Mouse (Mus musculus) heart, embryonic 15.5 days (tissue): Measurements from ENCODE around the gene Pwp1. TPM values are rescaled to one million over a fixed set of nuclear protein-coding genes. Genes with fewer than 3 reads are reported as not detected.
"Not testable (repeated sequence)": the region's sequence is repeated elsewhere in the genome, so short reads cannot be mapped to it uniquely, and the experiment has no call there.

Source experiments
- ATAC-seq: fragments of 200-750 bp; cut with Nextera tagmentation; replicated peaks from 2 replicates; pipeline ENCODE4 v1.8.0; 2017; ENCODE audit warnings: low read depth, moderate TSS enrichment; ENCODE audit not compliant: insufficient number of reproducible peaks, insufficient read depth, low FRiP score
- H3K27ac ChIP-seq: fragments of 300-500 bp; sonication (generic); 2 replicates; pipeline ENCODE4 v1.5.1; 2015; ENCODE audit warnings: mild to moderate bottlenecking, inconsistent platforms
- H3K27me3 ChIP-seq: fragments of 300-500 bp; sonication (generic); 2 replicates; pipeline ENCODE4 v1.6.1; 2015; ENCODE audit warnings: inconsistent platforms
- H3K36me3 ChIP-seq: fragments of 300-500 bp; sonication (generic); 2 replicates; pipeline ENCODE4 v1.6.1; 2015; ENCODE audit warnings: mild to moderate bottlenecking, inconsistent platforms
- H3K4me1 ChIP-seq: fragments of 300-500 bp; sonication (generic); replicated peaks from 2 replicates; pipeline ENCODE4 v1.6.1; 2015; ENCODE audit warnings: inconsistent platforms
- H3K4me2 ChIP-seq: fragments of 300-500 bp; sonication (generic); 2 replicates; pipeline ENCODE4 v1.6.1; 2015; ENCODE audit warnings: inconsistent platforms, mild to moderate bottlenecking, moderate library complexity
- H3K4me3 ChIP-seq: fragments of 300-500 bp; sonication (generic); 2 replicates; pipeline ENCODE4 v1.5.1; 2015; ENCODE audit warnings: mild to moderate bottlenecking, inconsistent platforms
- H3K9ac ChIP-seq: fragments of 300-500 bp; sonication (generic); 2 replicates; pipeline ENCODE4 v1.6.1; 2015; ENCODE audit warnings: mild to moderate bottlenecking, inconsistent platforms
- H3K9me3 ChIP-seq: fragments of 300-500 bp; sonication (generic); replicated peaks from 2 replicates; pipeline ENCODE4 v1.6.1; 2016; ENCODE audit warnings: inconsistent platforms
- WGBS: fragments of 180-500 bp; shearing (Covaris S2); methylation state at CpG from one replicate; pipeline ENCODE4 v1.1.7; 2015; ENCODE audit warnings: mixed read lengths; 5-methylcytosine and 5-hydroxymethylcytosine counted together
- polyA plus RNA-seq: library from polyadenylated mRNA; unstranded; fragments of >200 nt; fragmentation: Nextera tagmentation; extraction: Ambion mirVana; gene quantifications from 2 replicates; pipeline ENCODE4 v1.2.1, GENCODE M21; 2015

Gene Pwp1
- 37.5 and 44.3 TPM in 2 replicates for polyA plus RNA-seq

DNA sequence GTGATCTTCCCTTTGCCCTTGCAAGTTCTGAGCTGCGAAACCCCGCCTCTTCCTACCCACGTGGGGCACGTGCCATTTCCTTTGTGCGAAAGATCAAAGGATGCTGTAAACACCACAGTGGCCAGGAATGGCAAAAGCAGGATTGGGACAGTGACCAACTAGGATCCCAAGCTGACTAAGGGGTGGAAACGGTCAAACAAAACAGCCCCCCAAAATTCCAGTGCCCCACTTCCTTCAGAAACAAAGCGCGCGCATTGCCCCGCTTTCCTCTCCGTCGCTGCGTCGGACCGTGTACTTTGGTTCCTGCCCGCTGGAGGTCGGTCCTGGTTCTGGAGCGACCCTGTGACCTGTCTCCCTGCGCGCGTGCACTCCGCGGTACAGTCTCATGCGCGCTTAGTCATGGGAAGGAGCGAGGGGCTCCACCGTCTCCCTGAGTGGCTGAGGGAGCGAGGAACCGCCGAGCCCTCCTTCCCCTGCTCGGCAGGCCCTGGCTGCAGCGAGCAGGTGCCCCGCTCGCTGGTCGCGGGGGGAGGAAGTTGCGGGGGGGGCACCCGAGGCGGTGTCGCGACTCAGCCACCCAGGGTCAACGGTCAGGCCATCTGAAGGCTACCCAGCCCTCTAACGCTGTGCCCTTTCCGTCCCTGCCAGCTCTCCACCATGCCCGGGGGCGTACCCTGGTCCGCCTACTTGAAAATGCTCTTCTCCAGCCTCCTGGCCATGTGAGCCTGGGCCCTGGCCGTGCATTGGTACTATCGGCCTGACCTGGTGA is at the start of gene Pwp1:
Gene Pwp1 (plus strand): TSS at position 410 of the 769 bp plus-strand sequence.
- ATAC-seq: peak; percentile 79
- H3K9me3 ChIP-seq, H3K36me3 ChIP-seq, H3K4me1 ChIP-seq, H3K27me3 ChIP-seq: not testable (repeated sequence)
- H3K4me2 ChIP-seq: peak within 1 kb of the TSS; percentile 92
- peak within 1 kb of the TSS; percentile 24; the same call in 1 of the 2 replicates for H3K27ac ChIP-seq
- peak within 1 kb of the TSS; percentile 66 for H3K9ac ChIP-seq
- peak within 1 kb of the TSS; percentile 62 for H3K4me3 ChIP-seq
- 2% methylated on average over 45 of the region's 49 CpGs for WGBS

DNA sequence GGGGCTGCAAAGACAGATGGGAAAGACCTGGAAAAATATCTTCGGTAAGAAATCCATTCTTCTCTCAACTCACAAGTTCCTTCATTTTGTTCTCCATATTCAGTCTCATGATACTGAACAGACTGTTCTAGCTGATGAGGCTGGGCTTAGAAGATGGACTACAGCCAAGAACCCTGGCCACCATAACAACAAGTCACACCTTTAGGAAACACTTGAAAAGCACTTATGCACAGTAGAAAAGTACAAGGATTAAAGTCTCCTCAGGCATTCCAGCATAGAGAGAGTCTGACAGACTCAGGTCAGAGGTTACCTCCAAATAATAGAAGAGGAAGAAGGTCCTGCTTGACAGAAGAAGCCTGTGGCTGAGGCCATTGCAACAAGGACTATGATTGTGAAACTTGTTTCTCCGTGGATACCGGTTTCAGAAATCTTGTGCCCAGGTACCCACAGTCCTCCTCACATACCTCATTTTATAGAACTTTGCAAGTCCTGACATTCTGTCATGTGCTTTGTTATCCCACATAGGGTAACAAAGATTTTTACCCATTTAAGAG is 7.1 kb upstream of the Pwp1 start:
- H3K36me3 ChIP-seq, H3K9ac ChIP-seq: not testable (repeated sequence)
- 78% methylated on average over 1 of the region's 3 CpGs for WGBS

DNA sequence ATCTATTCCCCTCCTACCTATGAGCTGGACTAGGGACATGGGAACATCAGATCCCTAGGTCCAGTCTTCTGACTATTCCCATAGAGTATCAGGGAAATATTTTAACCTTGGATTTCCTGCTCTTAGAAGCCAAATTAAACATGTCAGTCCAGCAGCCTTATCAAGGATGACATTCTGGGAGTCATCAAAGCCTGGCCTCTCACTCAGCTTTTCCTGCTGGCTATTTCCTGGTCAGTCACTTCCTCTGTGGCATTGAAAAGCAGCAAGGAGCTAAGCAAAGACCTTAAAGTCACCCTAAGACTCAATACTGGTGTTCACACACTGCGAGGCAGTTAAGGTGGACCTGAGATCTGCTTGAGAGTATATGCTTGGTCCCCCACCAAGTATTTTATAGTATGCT is 5.5 kb upstream of the Pwp1 start:
- not testable (repeated sequence) for H3K27me3 ChIP-seq, H3K9ac ChIP-seq, H3K4me3 ChIP-seq, H3K4me2 ChIP-seq, H3K36me3 ChIP-seq, H3K9me3 ChIP-seq, H3K4me1 ChIP-seq
- H3K27ac ChIP-seq: 0 out of 2 replicates have a peak overlapping the region, but pooled peaks have one; percentile 31
- 0 out of 2 replicates have a peak, but pooled peaks have one; percentile 58 for ATAC-seq
- WGBS: 47% methylated on average over 1 of the region's 1 CpGs

More for the DNA sequence above, 7.1 kb upstream of the Pwp1 start:
- not testable (repeated sequence) for H3K27ac ChIP-seq, H3K4me1 ChIP-seq, H3K4me2 ChIP-seq, H3K27me3 ChIP-seq, ATAC-seq, H3K4me3 ChIP-seq, H3K9me3 ChIP-seq

DNA sequence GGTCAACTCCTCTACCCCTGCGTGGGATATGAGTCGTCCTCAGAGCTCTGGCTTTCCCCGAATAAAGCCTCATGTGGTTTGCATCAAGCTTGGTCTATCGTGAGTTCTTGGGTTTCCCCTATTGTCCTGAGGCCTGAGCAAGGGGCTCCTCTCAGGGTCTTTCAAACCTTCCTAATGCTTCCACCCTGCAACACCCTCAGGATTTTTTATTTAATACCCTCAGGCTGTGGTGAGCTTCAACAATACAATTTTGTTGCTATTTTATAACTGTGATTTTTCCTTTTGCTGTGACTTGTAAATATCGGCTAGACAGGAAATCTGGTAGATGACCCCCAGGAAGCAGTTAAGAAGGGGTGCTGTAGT is 591 bp upstream of the Pwp1 start:
- not testable (repeated sequence) for H3K9ac ChIP-seq, H3K27ac ChIP-seq, H3K27me3 ChIP-seq, H3K4me1 ChIP-seq, H3K36me3 ChIP-seq, H3K9me3 ChIP-seq, ATAC-seq
- peak overlapping the region; percentile 62 for H3K4me3 ChIP-seq
- whole genome bisulfite sequencing: 66% methylated on average over 5 of the region's 5 CpGs
- H3K4me2 ChIP-seq: peak overlapping the region; percentile 92

DNA sequence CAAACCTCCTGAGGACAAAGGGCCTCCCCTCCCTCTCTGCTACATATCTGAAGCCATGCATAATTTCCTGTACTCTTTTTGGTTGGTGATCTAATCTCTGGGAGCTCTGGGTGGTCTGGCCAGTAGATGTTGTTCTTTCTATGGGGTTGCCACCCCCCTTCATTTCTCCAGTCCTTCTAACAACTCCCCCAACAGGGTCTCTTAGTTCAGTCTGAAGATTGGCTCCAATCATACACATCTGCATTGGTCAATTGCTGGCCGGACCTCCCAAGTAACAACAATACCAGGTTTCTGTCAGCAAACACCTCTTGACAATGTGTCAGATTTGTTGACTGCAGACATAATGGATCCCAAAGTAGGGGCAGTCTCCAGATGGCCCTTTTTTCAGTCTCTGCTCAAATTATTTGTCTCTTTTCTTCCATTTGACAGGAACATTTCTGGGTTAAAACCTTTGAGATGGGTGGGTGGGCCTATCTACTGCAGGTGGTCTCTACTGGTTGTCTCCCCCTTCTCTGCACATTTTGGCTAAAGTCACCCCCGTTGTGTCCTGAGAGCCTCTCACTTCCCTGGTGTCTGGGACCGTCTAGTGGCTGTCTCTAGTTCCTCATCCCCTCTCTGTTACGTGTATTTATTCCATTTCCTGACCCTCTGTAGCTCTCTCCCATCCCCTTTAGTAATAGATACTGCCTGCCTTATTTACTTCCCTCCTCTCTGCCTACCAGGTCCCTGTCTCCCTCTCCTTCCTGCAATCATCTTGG is 17.0 kb downstream of the Pwp1 start:
- H3K36me3 ChIP-seq: no peaks in the 10 kb centered on the region
- no peak overlapping the region for H3K27ac ChIP-seq
- no peak overlapping the region for H3K9ac ChIP-seq
- no peak overlapping the region for H3K4me3 ChIP-seq
- ATAC-seq: no peak
- 38% methylated on average over 4 of the region's 4 CpGs for WGBS
- no peaks in the 10 kb centered on the region for H3K9me3 ChIP-seq
- no peaks in the 10 kb centered on the region for H3K27me3 ChIP-seq
- H3K4me2 ChIP-seq: no peak overlapping the region
- no peaks in the 10 kb centered on the region; the same call in 1 of the 2 replicates for H3K4me1 ChIP-seq

DNA sequence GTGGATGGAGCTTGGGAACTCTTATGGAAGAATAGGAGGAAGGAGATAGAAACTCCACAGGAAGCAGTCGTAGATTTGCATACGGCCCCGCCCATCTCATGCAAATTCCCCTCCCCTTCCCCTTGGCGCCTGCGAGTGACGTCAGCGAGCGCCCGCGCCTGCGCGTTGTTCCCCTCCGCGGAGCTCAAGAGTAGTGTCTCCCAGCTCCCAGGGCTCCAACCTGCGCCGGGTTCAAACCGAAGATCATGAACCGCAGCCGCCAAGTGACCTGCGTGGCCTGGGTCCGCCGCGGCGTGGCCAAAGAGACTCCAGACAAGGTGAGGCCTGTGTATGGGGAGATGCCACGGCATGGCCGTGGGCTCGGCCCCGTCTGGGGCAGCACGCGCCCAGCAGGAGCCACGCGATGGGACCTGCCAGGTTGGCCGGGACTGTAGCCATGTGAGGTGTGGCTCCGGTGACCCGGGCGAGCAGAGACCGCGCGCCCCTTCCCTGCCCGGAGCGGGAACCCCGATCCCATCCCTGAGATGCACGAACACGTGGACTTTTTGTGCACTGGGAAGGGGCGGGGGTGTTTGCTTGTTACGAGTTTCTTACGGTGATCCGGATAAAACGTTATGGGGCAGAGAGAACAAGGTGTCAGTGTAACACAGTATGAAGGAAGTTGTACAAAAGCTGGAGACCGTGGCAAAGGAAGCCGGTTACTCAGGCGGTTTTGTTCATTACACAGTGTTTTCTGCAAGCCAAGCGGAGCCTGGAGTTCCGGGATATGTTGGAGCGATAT is 42.6 kb downstream of the Pwp1 start:
- Histone ChIP-seq H3K36me3 (peaks cover 28% of the 10 kb centered on the region), H3K4me2 (peak overlapping the region; percentile 68), H3K4me1 (peaks cover 9% of the 10 kb centered on the region), H3K9ac (peak overlapping the region; percentile 80), H3K27ac (peak overlapping the region; percentile 61), H3K27me3 (no peaks in the 10 kb centered on the region), H3K4me3 (peak overlapping the region; percentile 82), H3K9me3 (no peaks in the 10 kb centered on the region)
- ATAC-seq: peak; percentile 92
- WGBS: under 1% methylated on average over 55 of the region's 55 CpGs

DNA sequence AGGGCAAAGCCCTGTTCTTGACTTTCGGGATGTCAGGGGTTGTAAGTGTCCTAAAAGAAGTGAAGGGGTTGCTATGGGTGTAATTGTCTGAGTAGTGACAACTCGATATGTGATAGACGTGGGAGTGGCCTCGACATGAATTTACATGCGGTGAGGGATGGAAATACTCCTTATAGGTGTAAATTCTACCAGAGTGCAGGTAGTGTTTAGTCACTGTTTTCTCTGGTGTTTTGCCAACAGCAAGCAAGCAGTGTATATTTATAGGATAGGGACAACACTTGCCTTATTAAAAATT is 43.1 kb downstream of the Pwp1 start:
- Histone ChIP-seq H3K4me2 (peak overlapping the region; percentile 68), H3K27me3 (no peaks in the 10 kb centered on the region), H3K36me3 (peaks cover 33% of the 10 kb centered on the region), H3K9me3 (no peaks in the 10 kb centered on the region), H3K4me3 (peak overlapping the region; percentile 82), H3K9ac (peak overlapping the region; percentile 80), H3K27ac (no peak overlapping the region), H3K4me1 (peaks cover 9% of the 10 kb centered on the region)
- no peak for ATAC-seq
- under 1% methylated on average over 5 of the region's 5 CpGs for WGBS

DNA sequence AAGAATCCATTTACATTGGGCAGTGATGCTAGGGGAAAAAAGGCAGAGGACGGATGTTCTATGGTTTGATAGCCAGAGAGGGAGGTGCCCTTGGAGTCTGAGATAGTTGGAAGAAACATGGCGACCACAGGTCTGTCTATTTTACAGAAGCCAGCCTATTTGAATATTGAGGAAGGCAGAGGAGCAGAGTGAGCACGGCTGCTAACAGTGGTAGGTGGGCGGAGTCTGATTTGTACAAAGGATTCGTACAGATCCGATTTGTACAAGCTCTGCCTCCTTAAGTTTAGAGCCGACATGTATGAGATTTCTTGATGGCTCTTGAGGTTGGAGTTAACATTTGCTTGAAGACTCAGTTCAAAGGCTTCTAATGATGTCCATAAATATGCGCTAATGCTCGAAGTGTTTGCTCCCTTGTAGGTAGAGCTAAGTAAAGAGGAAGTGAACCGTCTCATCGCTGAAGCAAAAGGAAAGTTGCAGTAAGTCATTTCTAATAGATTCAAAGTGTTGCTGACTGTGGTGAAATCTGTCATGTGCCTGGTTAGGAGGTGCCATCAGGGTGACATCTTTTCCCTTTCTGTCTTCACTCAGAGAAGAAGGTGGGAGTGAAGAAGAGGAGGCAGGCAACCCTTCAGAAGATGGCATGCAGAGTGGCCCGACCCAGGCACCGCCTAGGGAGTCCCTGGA is 44.7 kb downstream of the Pwp1 start:
- Histone ChIP-seq H3K27ac (no peak overlapping the region), H3K27me3 (no peaks in the 10 kb centered on the region), H3K4me2 (no peak overlapping the region), H3K9ac (no peak overlapping the region), H3K4me1 (peaks cover 9% of the 10 kb centered on the region), H3K4me3 (no peak overlapping the region), H3K9me3 (no peaks in the 10 kb centered on the region), H3K36me3 (peaks cover 47% of the 10 kb centered on the region)
- WGBS: 90% methylated on average over 13 of the region's 13 CpGs
- no peak for ATAC-seq

DNA sequence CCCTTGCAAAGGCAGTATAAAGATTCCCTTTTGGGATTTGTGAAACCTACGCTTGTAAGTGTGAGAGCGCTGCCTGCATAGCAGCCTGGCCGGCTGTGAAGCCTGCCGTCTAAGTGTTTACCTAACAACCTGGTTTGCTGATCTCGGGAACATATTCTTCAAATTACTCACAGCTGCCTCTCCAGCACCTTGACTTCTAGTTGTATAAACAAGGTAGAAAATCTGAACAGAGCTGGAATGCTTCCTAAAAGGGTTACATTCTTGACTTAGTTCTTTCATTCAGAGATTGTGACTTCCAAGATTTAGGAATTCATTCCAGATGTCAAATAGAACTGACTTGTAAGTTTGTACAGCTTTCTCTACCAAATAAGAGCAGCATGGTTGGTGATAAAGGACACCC is 46.5 kb downstream of the Pwp1 start:
- Histone ChIP-seq H3K4me2 (no peak overlapping the region), H3K4me1 (peaks cover 9% of the 10 kb centered on the region), H3K27me3 (no peaks in the 10 kb centered on the region), H3K9ac (no peak overlapping the region), H3K27ac (no peak overlapping the region), H3K9me3 (no peaks in the 10 kb centered on the region), H3K4me3 (no peak overlapping the region), H3K36me3 (peaks cover 63% of the 10 kb centered on the region)
- 91% methylated on average over 5 of the region's 5 CpGs for WGBS
- ATAC-seq: no peak

DNA sequence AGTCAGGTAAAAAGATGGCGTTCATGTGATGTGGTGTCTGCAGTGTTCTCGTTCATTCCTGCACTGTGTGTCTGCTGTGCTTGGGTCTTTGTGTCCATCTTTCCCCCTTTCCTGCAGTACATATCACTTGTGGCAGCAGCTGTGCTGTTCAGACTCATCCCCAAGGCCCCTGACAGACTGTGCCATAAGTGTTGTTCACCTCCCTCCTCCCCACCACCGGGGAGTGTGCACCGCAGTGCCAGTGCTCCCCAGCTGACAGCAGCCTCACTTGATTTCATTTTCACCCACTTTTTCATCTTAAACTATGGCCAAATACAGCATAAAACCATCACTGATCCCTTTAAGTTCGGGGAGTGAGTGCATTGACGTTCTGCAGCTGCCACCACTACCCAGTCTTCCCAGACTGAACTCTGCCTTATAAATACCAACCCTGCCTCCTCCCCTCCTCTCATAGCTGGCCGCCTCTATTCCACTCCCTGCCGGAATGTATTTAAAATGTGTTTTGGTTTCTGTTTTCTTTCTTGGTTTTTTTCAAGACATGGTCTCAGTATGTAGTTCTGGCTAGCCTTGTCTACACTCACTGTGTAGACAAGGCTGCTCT is 50.7 kb downstream of the Pwp1 start:
- no peaks in the 10 kb centered on the region for H3K9me3 ChIP-seq
- H3K27me3 ChIP-seq: no peaks in the 10 kb centered on the region
- H3K27ac ChIP-seq: no peak overlapping the region
- WGBS: 85% methylated on average over 8 of the region's 8 CpGs
- ATAC-seq: no peak
- no peak overlapping the region for H3K4me2 ChIP-seq
- H3K4me1 ChIP-seq: no peaks in the 10 kb centered on the region
- no peak overlapping the region for H3K4me3 ChIP-seq
- H3K36me3 ChIP-seq: peaks cover 84% of the 10 kb centered on the region
- H3K9ac ChIP-seq: no peak overlapping the region
